Mouse (Mus musculus) heart, embryonic 14.5 days (tissue): ENCODE measurements around the gene Lrrc2. TPM values are rescaled to one million over a fixed set of nuclear protein-coding genes. Genes with fewer than 3 reads are reported as not detected.

Experiments
- ATAC-seq: fragments of 200-750 bp; cut with Nextera tagmentation; 2 replicates; pipeline ENCODE4 v1.8.0; 2017; ENCODE audit warnings: low read depth, moderate TSS enrichment; ENCODE audit not compliant: insufficient number of reproducible peaks, insufficient read depth, low FRiP score
- H3K27ac ChIP-seq, 2 experiments: fragments of 200-500 bp in 1 of 2; fragments of 300-500 bp in 1 of 2; sonication (generic) in 1 of 2; replicated peaks in 1 of 2; 2 replicates each; pipeline ENCODE4 v1.5.1; 2012 to 2014; ENCODE audit warnings: low read depth in 2 of 2, low read length in 2 of 2, control low read depth in 1 of 2, mild to moderate bottlenecking in 1 of 2, mixed read lengths in 1 of 2; ENCODE audit not compliant: control insufficient read depth in 1 of 2, insufficient read depth in 1 of 2
- H3K27me3 ChIP-seq: fragments of 300-500 bp; sonication (generic); 2 replicates; pipeline ENCODE4 v1.6.1; 2014; ENCODE audit warnings: mild to moderate bottlenecking, low read length, control low read depth; ENCODE audit not compliant: control insufficient read depth, insufficient read depth
- H3K36me3 ChIP-seq: fragments of 300-500 bp; sonication (generic); 2 replicates; pipeline ENCODE4 v1.6.1; 2014; ENCODE audit warnings: mild to moderate bottlenecking, control low read depth, low read length, mixed read lengths; ENCODE audit not compliant: control insufficient read depth, insufficient read depth
- H3K4me1 ChIP-seq, 2 experiments: fragments of 200-500 bp in 1 of 2; fragments of 300-500 bp in 1 of 2; sonication (generic) in 1 of 2; 2 replicates each; pipeline ENCODE4 v1.6.1; 2012 to 2014; ENCODE audit warnings: low read length in 2 of 2, control low read depth in 1 of 2, mixed read lengths in 1 of 2; ENCODE audit not compliant: control insufficient read depth in 2 of 2, insufficient read depth in 2 of 2
- H3K4me2 ChIP-seq: fragments of 300-500 bp; sonication (generic); 2 replicates; pipeline ENCODE4 v1.6.1; 2014; ENCODE audit warnings: mild to moderate bottlenecking, low read length
- H3K4me3 ChIP-seq, 2 experiments: fragments of 200-500 bp in 1 of 2; fragments of 300-500 bp in 1 of 2; sonication (generic) in 1 of 2; 2 replicates each; pipeline ENCODE4 v1.5.1; 2012 to 2014; ENCODE audit warnings: low read length in 2 of 2, mild to moderate bottlenecking in 2 of 2, control low read depth in 1 of 2, low read depth in 1 of 2, moderate library complexity in 1 of 2; ENCODE audit not compliant: control insufficient read depth in 1 of 2, insufficient read depth in 1 of 2
- H3K9ac ChIP-seq: fragments of 300-500 bp; sonication (generic); 2 replicates; pipeline ENCODE4 v1.6.1; 2014; ENCODE audit warnings: mild to moderate bottlenecking, low read length
- H3K9me3 ChIP-seq: fragments of 300-500 bp; sonication (generic); 2 replicates; pipeline ENCODE4 v1.6.1; 2016; ENCODE audit warnings: low read length, control low read depth; ENCODE audit not compliant: control insufficient read depth
- WGBS: fragments of 180-500 bp; shearing (Covaris S2); extraction: QIAGEN DNeasy Blood & Tissue Kit; methylation state at CpG from one replicate; pipeline ENCODE4 v1.1.7; 2014; 5-methylcytosine and 5-hydroxymethylcytosine counted together
- polyA plus RNA-seq: library from polyadenylated mRNA; unstranded; fragments of >200 nt; fragmentation: Nextera tagmentation; extraction: Ambion mirVana; gene quantifications from 2 replicates; pipeline ENCODE4 v1.2.1, GENCODE M21; 2014

The Lrrc2 gene
- polyA plus RNA-seq, 1 experiment from 2014 or later, result 5.4 TPM

DNA sequence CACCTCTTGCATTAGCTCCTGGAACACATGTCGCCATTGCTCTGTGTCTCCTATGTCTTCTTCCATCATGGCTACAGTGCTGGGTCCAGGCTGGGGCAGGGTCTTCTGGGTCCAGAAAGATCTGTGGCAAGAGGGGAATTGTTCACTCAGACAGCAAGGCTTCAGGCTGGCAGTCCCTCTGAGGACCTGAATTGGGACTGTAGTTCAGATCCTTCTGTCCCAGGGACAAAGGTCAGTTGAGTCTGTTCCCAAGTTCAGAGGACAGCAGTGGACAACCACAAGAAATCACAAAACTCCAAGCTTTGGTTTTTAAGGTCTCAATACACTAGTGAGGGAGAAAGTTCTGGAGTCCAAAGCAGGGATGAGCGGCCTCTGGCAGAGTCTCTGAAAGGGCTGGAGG lies 38.2 kb downstream of the Lrrc2 start:
- Histone ChIP-seq H3K27me3 (no peaks in the 10 kb centered on the region), H3K4me3 (no peak overlapping the region), H3K4me2 (no peak overlapping the region), H3K27ac (no peak overlapping the region), H3K9me3 (no peaks in the 10 kb centered on the region), H3K9ac (no peak overlapping the region), H3K4me1 (no peaks in the 10 kb centered on the region; a peak in 1 of 4 replicates), H3K36me3 (no peaks in the 10 kb centered on the region)
- WGBS, result 89% methylated on average over 2 of the region's 2 CpGs
- ATAC-seq, result no peak

DNA sequence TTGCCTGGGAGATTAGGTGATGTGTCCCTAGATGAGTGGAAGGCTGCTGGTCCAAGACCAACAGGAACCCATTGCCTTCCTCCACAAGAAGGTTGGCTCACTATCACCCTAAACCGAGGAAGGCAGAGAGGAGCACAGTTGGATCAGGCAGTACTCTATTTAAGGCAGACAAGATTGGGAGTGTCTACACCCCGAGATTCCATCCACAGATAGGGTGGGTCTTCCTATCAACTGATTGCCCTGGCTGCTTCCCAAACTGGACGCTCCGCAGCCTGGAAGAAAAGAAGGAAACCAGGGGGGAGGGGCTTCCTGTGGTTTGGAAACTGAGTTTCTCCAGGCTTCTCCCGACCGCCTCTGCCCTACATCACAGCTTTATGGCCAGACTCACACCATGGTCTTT lies 38.9 kb downstream of the Lrrc2 start, which contains the start of gene Rtp3:
Gene Rtp3 (minus strand): TSS at position 380 of the 400 bp plus-strand sequence.
- Histone ChIP-seq H3K27me3 (no peaks in the 10 kb centered on the region), H3K4me1 (peaks cover 0 to 2% of the 10 kb centered on the region in 2 experiments; a peak in 1 of 4 replicates), H3K9me3 (no peaks in the 10 kb centered on the region), H3K9ac (no peak within 1 kb of the TSS), H3K36me3 (no peaks in the 10 kb centered on the region), H3K4me3 (no peak within 1 kb of the TSS), H3K27ac (no peak within 1 kb of the TSS), H3K4me2 (no peak within 1 kb of the TSS)
- WGBS, result 42% methylated on average over 6 of the region's 6 CpGs
- ATAC-seq, result no peak

DNA sequence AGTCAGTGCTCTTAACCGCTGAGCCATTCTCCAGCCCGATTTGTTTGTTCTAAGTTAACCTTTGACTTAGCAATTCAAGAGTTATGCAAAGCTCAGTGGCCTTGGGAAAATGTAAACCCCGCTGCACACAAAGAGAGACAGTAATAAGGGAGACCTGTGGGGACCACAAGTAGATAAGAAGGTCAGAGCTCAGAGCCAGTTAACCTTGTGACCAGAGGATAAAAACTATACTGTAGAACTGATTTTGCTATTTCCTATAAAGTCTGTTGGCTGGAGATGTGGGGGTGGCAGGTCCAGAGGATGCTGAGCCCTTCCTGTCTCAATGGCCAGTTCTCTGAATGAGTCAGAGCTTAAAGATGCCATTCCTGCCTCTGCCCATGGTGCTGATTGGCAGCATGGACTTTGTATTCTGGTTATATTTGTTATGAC lies 42.0 kb downstream of the Lrrc2 start:
- no peak for ATAC-seq
- Histone ChIP-seq H3K27me3 (no peaks in the 10 kb centered on the region), H3K9me3 (no peaks in the 10 kb centered on the region), H3K27ac (no peak overlapping the region), H3K36me3 (no peaks in the 10 kb centered on the region), H3K4me1 (peaks cover 0 to 2% of the 10 kb centered on the region in 2 experiments; a peak in 1 of 4 replicates), H3K9ac (no peak overlapping the region), H3K4me2 (no peak overlapping the region), H3K4me3 (no peak overlapping the region)
- 41% methylated on average over 3 of the region's 3 CpGs for WGBS

GRCm38 (mm10) chr9:110994716-110995172 lies 43.4 kb downstream of the Lrrc2 start:
- WGBS, result 10% methylated on average over 13 of the region's 13 CpGs
- Histone ChIP-seq H3K4me2 (peak overlapping the region; percentile 65), H3K27me3 (no peaks in the 10 kb centered on the region), H3K27ac (peak overlapping the region; percentile 2 to 66; a peak in 2 of 4 replicates), H3K4me1 (peaks cover 3 to 5% of the 10 kb centered on the region in 2 experiments; a peak in 3 of 4 replicates), H3K9me3 (no peaks in the 10 kb centered on the region), H3K36me3 (no peaks in the 10 kb centered on the region), H3K9ac (peak overlapping the region; percentile 52), H3K4me3 (peak overlapping the region; percentile 44)
- peak; percentile 66; the same call in 1 of the 2 replicates for ATAC-seq

DNA sequence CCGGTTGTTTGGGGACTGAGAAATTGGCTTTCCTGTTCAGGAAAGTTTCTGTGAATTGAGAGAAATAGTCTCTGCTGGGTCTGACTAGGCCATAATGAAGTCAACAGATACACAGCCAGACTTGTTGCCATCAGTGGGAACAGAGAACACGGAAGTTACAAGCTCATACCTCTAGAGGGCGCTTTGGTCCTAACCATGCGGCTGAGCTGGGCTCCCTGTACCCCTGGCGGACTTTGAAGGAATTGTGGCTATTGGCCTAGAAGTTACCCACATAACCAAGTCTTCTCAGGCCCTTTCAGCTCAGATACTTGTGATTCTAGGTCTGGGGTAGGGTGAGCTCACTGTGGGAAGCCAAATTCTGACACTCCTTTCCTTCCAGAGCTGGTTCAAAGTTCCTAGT lies 45.9 kb downstream of the Lrrc2 start:
- Histone ChIP-seq H3K4me1 (peaks cover 3 to 5% of the 10 kb centered on the region in 2 experiments; a peak in 3 of 4 replicates), H3K27ac (no peak overlapping the region), H3K9me3 (no peaks in the 10 kb centered on the region), H3K4me3 (no peak overlapping the region), H3K4me2 (no peak overlapping the region), H3K9ac (no peak overlapping the region), H3K36me3 (no peaks in the 10 kb centered on the region), H3K27me3 (no peaks in the 10 kb centered on the region)
- no peak for ATAC-seq
- under 1% methylated on average over 5 of the region's 5 CpGs for WGBS

GRCm38 (mm10) chr9:110999056-110999455 lies 47.7 kb downstream of the Lrrc2 start:
- H3K36me3 ChIP-seq, result no peaks in the 10 kb centered on the region
- H3K4me2 ChIP-seq, result no peak overlapping the region
- WGBS, result 88% methylated on average over 2 of the region's 2 CpGs
- no peaks in the 10 kb centered on the region for H3K9me3 ChIP-seq
- H3K27ac ChIP-seq, result no peak overlapping the region
- ATAC-seq, result no peak
- peaks cover 3 to 5% of the 10 kb centered on the region in 2 experiments; a peak in 3 of 4 replicates for H3K4me1 ChIP-seq
- 0 out of 2 replicates have a peak overlapping the region, but pooled peaks have one; percentile 4 for H3K9ac ChIP-seq
- H3K4me3 ChIP-seq, result no peak overlapping the region
- H3K27me3 ChIP-seq, result no peaks in the 10 kb centered on the region

- ATAC-seq, result no peak
- H3K27ac ChIP-seq, result no peak overlapping the region
- H3K36me3 ChIP-seq, result no peaks in the 10 kb centered on the region
- no peaks in the 10 kb centered on the region for H3K27me3 ChIP-seq
- no peak overlapping the region for H3K4me3 ChIP-seq
- H3K4me1 ChIP-seq, result peaks cover 3 to 5% of the 10 kb centered on the region in 2 experiments; a peak in 3 of 4 replicates
- H3K9me3 ChIP-seq, result no peaks in the 10 kb centered on the region
- H3K9ac ChIP-seq, result no peak overlapping the region
- H3K4me2 ChIP-seq, result no peak overlapping the region
- WGBS, result 58% methylated on average over 10 of the region's 10 CpGs
These were observed 48.5 kb downstream of the Lrrc2 start for GRCm38 (mm10) chr9:110999856-111000255.

GRCm38 (mm10) chr9:111001621-111002020 lies 50.3 kb downstream of the Lrrc2 start:
- 79% methylated on average over 12 of the region's 12 CpGs for WGBS
- ATAC-seq, result no peak
- H3K4me3 ChIP-seq, result no peak overlapping the region
- no peak overlapping the region for H3K27ac ChIP-seq
- H3K27me3 ChIP-seq, result no peaks in the 10 kb centered on the region
- no peaks in the 10 kb centered on the region for H3K36me3 ChIP-seq
- no peak overlapping the region for H3K9ac ChIP-seq
- H3K9me3 ChIP-seq, result no peaks in the 10 kb centered on the region
- peaks cover 3 to 4% of the 10 kb centered on the region in 2 experiments; a peak in 3 of 4 replicates for H3K4me1 ChIP-seq
- H3K4me2 ChIP-seq, result no peak overlapping the region
